Mouse (Mus musculus) thymus, adult 2 months (tissue): Measurements from ENCODE around the gene Gpr171.

Source experiments
- CTCF ChIP-seq: fragments of 200-500 bp; IDR thresholded peaks from 2 replicates; pipeline ENCODE4 v1.5.1; 2012; ENCODE audit warnings: mild to moderate bottlenecking, control low read depth, low read length, moderate library complexity, borderline replicate concordance; ENCODE audit not compliant: control insufficient read depth, poor library complexity, insufficient read depth; ENCODE audit errors: extremely low read depth
- POLR2A ChIP-seq: fragments of 200-500 bp; IDR thresholded peaks from 2 replicates; pipeline ENCODE4 v1.6.1; 2012; ENCODE audit warnings: mild to moderate bottlenecking, low read length, control low read depth, moderate library complexity; ENCODE audit not compliant: control insufficient read depth, poor library complexity, insufficient read depth; ENCODE audit errors: extremely low read depth

GRCm38 (mm10) chr3:59140115-59140514 is 38.5 kb upstream of the Gpr171 start:
- TF ChIP-seq POLR2A (no peak), CTCF (no peak)
